Mouse (Mus musculus): ENCODE results near the gene Sorbs1.

DNA sequence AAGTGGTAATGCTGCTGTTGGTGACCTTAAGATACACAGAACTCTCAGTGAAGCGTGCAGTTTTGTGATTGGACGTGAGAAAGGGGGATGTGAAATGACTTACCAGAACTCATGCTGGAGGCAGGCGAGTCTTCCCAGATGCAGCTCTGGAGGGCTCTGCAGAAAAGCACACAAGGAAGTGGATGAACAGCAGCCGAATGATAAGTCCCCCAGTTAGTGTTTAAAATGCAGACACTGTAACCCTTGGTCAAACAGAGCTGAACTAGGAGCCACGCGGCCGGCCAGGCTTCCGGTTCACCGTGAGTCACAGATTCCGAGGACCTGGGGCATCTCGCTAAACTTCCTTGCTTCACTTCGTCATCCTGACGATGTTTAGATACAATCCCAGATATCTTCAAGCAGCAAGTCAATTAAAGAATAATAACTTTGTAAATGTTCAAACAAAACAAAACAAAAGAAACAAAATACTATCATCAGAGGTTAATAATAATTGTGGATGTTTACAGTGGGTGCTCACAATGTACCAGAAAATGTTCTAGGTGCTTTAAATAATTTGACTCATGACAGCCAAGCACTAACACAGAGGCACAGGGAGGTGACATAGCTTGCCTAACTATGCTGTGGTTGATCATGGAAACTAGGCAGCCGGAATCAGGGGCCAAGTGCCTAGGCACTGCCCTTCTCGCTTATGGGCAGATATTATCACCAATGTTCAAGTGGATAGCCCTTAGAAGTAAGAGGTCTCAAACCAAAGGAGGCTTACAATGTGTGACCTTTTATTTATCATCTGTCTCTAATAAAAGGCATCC is 111.2 kb downstream of the Sorbs1 start:
- TF ChIP-seq CTCF (IDR thresholded peaks at IDR 0.05; ENCODE audit: extremely low read depth, insufficient read length, insufficient replicate concordance, low read depth, low read length) (no peak), POLR2A (IDR thresholded peaks at IDR 0.05; ENCODE audit: low read depth, low read length) (no peak)
